Mouse (Mus musculus) midbrain, embryonic 12.5 days (tissue): Measurements from ENCODE around the gene Mogs. TPM values are rescaled to one million over a fixed set of nuclear protein-coding genes. Genes with fewer than 3 reads are reported as not detected.

Source experiments
- ATAC-seq: fragments of 200-750 bp; cut with Nextera tagmentation; 2 replicates; pipeline ENCODE4 v1.8.0; 2017; ENCODE audit warnings: low read depth, moderate TSS enrichment, moderate library complexity; ENCODE audit not compliant: low FRiP score
- H3K27ac ChIP-seq: fragments of 300-500 bp; sonication (generic); replicated peaks from 2 replicates; pipeline ENCODE4 v1.5.1; 2016; ENCODE audit warnings: mild to moderate bottlenecking
- H3K27me3 ChIP-seq: fragments of 300-500 bp; sonication (generic); 2 replicates; pipeline ENCODE4 v1.6.1; 2016; ENCODE audit warnings: mild to moderate bottlenecking
- H3K36me3 ChIP-seq: fragments of 300-500 bp; sonication (generic); 2 replicates; pipeline ENCODE4 v1.6.1; 2016
- H3K4me1 ChIP-seq: fragments of 300-500 bp; sonication (generic); 2 replicates; pipeline ENCODE4 v1.6.1; 2016
- H3K4me2 ChIP-seq: fragments of 300-500 bp; sonication (generic); replicated peaks from 2 replicates; pipeline ENCODE4 v1.6.1; 2016; ENCODE audit warnings: mild to moderate bottlenecking, moderate library complexity
- H3K4me3 ChIP-seq: fragments of 300-500 bp; sonication (generic); 2 replicates; pipeline ENCODE4 v1.5.1; 2016; ENCODE audit warnings: mild to moderate bottlenecking
- H3K9ac ChIP-seq: fragments of 300-500 bp; sonication (generic); replicated peaks from 2 replicates; pipeline ENCODE4 v1.6.1; 2016; ENCODE audit warnings: mild to moderate bottlenecking, moderate library complexity
- H3K9me3 ChIP-seq: fragments of 300-500 bp; sonication (generic); 2 replicates; pipeline ENCODE4 v1.6.1; 2016; ENCODE audit warnings: mild to moderate bottlenecking
- whole genome bisulfite sequencing: fragments of 180-500 bp; shearing (Covaris S2); methylation state at CpG from one replicate; pipeline ENCODE4 v1.1.7; 2016; 5-methylcytosine and 5-hydroxymethylcytosine counted together
- polyA plus RNA-seq: library from polyadenylated mRNA; unstranded; fragments of >200 nt; fragmentation: Nextera tagmentation; extraction: Ambion mirVana; gene quantifications from 2 replicates; pipeline ENCODE4 v1.2.1, GENCODE M21; 2016

Mogs gene
- polyA plus RNA-seq, 1 experiment from 2014 or later: 34.9 TPM

- peak overlapping the region; percentile 70 for H3K9ac ChIP-seq
- peak; percentile 91 for ATAC-seq
- peaks cover 15% of the 10 kb centered on the region for H3K4me1 ChIP-seq
- peak overlapping the region; percentile 94 for H3K4me2 ChIP-seq
- H3K36me3 ChIP-seq: peaks cover 24% of the 10 kb centered on the region
- no peaks in the 10 kb centered on the region for H3K9me3 ChIP-seq
- WGBS: under 1% methylated on average over 46 of the region's 46 CpGs
- H3K27me3 ChIP-seq: peaks cover 58% of the 10 kb centered on the region
- H3K27ac ChIP-seq: peak overlapping the region; percentile 91
- H3K4me3 ChIP-seq: peak overlapping the region; percentile 68
These were observed 36.9 kb upstream of the Mogs start for GRCm38 (mm10) chr6:83078324-83078858.

GRCm38 (mm10) chr6:83080210-83080609 is 35.1 kb upstream of the Mogs start:
- Histone ChIP-seq H3K4me2 (no peak overlapping the region), H3K27me3 (peaks cover 58% of the 10 kb centered on the region)
- 98% methylated on average over 5 of the region's 5 CpGs for WGBS

DNA sequence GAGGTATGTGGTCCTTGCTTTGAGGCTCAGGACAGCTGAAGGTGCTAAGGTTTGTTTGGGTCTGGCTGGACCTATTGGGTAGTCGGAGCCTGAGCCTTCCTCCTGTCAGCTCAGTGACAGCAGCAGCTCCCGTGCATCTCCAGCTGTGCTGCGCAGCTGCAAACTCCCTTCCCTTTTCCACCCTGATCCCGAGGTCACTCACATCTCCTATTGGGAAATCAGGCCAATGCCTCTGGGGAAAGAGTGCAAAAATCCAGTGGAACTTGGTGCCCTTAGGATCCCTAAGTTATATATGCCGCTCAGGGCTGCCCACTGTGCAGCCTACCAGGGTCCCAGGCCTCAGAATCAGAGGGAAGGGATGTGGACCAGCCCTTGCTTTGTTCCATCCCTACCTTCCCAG is 31.8 kb upstream of the Mogs start:
- Histone ChIP-seq H3K4me2 (no peak overlapping the region), H3K9ac (no peak overlapping the region), H3K36me3 (peaks cover 24% of the 10 kb centered on the region), H3K9me3 (no peaks in the 10 kb centered on the region), H3K27me3 (peaks cover 68% of the 10 kb centered on the region), H3K4me1 (peaks cover 17% of the 10 kb centered on the region), H3K4me3 (no peak overlapping the region), H3K27ac (no peak overlapping the region)
- WGBS: 7% methylated on average over 5 of the region's 5 CpGs
- ATAC-seq: no peak

More at GRCm38 (mm10) chr6:83080210-83080609, 35.1 kb upstream of the Mogs start:
- peaks cover 24% of the 10 kb centered on the region for H3K36me3 ChIP-seq
- no peak for ATAC-seq
- no peak overlapping the region for H3K4me3 ChIP-seq
- no peak overlapping the region for H3K27ac ChIP-seq
- peaks cover 17% of the 10 kb centered on the region for H3K4me1 ChIP-seq
- H3K9me3 ChIP-seq: no peaks in the 10 kb centered on the region
- H3K9ac ChIP-seq: no peak overlapping the region

- H3K4me1 ChIP-seq: 0 out of 2 replicates have a peak, but pooled peaks cover 9% of the 10 kb centered on the region
- H3K36me3 ChIP-seq: peaks cover 24% of the 10 kb centered on the region
- no peak overlapping the region for H3K9ac ChIP-seq
- no peak overlapping the region for H3K4me3 ChIP-seq
- no peak for ATAC-seq
- peaks cover 76% of the 10 kb centered on the region for H3K27me3 ChIP-seq
- no peaks in the 10 kb centered on the region for H3K9me3 ChIP-seq
- no peak overlapping the region for H3K27ac ChIP-seq
- no peak overlapping the region for H3K4me2 ChIP-seq
- 6% methylated on average over 6 of the region's 6 CpGs for WGBS
These were observed 30.8 kb upstream of the Mogs start for GRCm38 (mm10) chr6:83084477-83084876.

GRCm38 (mm10) chr6:83086121-83087035 is 28.9 kb upstream of the Mogs start, which contains the start of gene Lbx2:
Lbx2 (plus strand) TSS chr6:83086367.
- Histone ChIP-seq H3K27me3 (peaks cover 93% of the 10 kb centered on the region), H3K27ac (no peak within 1 kb of the TSS), H3K4me1 (0 out of 2 replicates have a peak, but pooled peaks cover 9% of the 10 kb centered on the region), H3K9ac (peak within 1 kb of the TSS; percentile 2; the same call in 1 of the 2 replicates), H3K4me2 (0 out of 2 replicates have a peak within 1 kb of the TSS, but pooled peaks have one; percentile 15), H3K4me3 (peak within 1 kb of the TSS; percentile 17; the same call in 1 of the 2 replicates), H3K9me3 (no peaks in the 10 kb centered on the region), H3K36me3 (peaks cover 9% of the 10 kb centered on the region)
- 1% methylated on average over 35 of the region's 42 CpGs for WGBS
- no peak for ATAC-seq

GRCm38 (mm10) chr6:83087205-83087925 is 27.9 kb upstream of the Mogs start:
- peaks cover 88% of the 10 kb centered on the region for H3K27me3 ChIP-seq
- WGBS: under 1% methylated on average over 47 of the region's 47 CpGs
- H3K4me3 ChIP-seq: peak overlapping the region; percentile 17; the same call in 1 of the 2 replicates
- H3K9ac ChIP-seq: no peak overlapping the region
- H3K4me2 ChIP-seq: peak overlapping the region; percentile 18; the same call in 1 of the 2 replicates
- no peak for ATAC-seq
- 0 out of 2 replicates have a peak, but pooled peaks cover 9% of the 10 kb centered on the region for H3K4me1 ChIP-seq
- H3K9me3 ChIP-seq: no peaks in the 10 kb centered on the region
- no peaks in the 10 kb centered on the region for H3K36me3 ChIP-seq
- H3K27ac ChIP-seq: no peak overlapping the region

- H3K4me2 ChIP-seq: 0 out of 2 replicates have a peak overlapping the region, but pooled peaks have one; percentile 18
- H3K36me3 ChIP-seq: no peaks in the 10 kb centered on the region
- peaks cover 88% of the 10 kb centered on the region for H3K27me3 ChIP-seq
- H3K4me3 ChIP-seq: peak overlapping the region; percentile 17; the same call in 1 of the 2 replicates
- 0 out of 2 replicates have a peak, but pooled peaks cover 9% of the 10 kb centered on the region for H3K4me1 ChIP-seq
- no peak overlapping the region for H3K9ac ChIP-seq
- no peak overlapping the region for H3K27ac ChIP-seq
- H3K9me3 ChIP-seq: no peaks in the 10 kb centered on the region
- WGBS: 5% methylated on average over 9 of the region's 9 CpGs
- ATAC-seq: no peak
These were observed 27.4 kb upstream of the Mogs start for GRCm38 (mm10) chr6:83087926-83088260.

- Histone ChIP-seq H3K27ac (no peak overlapping the region), H3K4me3 (no peak overlapping the region), H3K36me3 (no peaks in the 10 kb centered on the region), H3K9ac (no peak overlapping the region), H3K4me1 (no peaks in the 10 kb centered on the region), H3K27me3 (peaks cover 62% of the 10 kb centered on the region), H3K9me3 (no peaks in the 10 kb centered on the region), H3K4me2 (no peak overlapping the region)
- no peak for ATAC-seq
- 49% methylated on average over 6 of the region's 6 CpGs for WGBS
These were observed 22.7 kb upstream of the Mogs start for GRCm38 (mm10) chr6:83092416-83093127.

DNA sequence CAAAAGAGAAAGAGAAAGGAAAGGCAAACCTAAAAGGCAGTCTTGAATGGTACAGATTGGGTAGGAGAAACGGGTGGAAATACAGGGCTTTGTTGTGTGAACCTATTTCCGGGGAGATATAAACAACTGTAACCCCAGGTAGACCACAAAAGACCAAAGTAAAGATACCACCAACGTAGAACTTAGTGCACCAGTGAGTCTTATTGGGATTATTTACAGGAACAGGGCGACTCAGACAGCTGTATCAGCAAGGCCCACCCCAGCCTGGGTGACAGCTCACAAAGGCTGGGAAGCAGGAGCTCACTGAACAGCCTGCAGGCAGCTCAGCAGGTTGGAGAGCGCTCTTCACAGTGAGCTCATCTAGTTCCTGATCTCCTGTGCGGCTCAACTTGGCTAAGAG is 19.3 kb upstream of the Mogs start:
- peaks cover 44% of the 10 kb centered on the region for H3K27me3 ChIP-seq
- H3K36me3 ChIP-seq: no peaks in the 10 kb centered on the region
- 39% methylated on average over 6 of the region's 6 CpGs for WGBS
- H3K4me2 ChIP-seq: no peak overlapping the region
- no peak overlapping the region for H3K4me3 ChIP-seq
- H3K4me1 ChIP-seq: no peaks in the 10 kb centered on the region
- no peak overlapping the region for H3K9ac ChIP-seq
- no peaks in the 10 kb centered on the region for H3K9me3 ChIP-seq
- H3K27ac ChIP-seq: no peak overlapping the region
- no peak for ATAC-seq

DNA sequence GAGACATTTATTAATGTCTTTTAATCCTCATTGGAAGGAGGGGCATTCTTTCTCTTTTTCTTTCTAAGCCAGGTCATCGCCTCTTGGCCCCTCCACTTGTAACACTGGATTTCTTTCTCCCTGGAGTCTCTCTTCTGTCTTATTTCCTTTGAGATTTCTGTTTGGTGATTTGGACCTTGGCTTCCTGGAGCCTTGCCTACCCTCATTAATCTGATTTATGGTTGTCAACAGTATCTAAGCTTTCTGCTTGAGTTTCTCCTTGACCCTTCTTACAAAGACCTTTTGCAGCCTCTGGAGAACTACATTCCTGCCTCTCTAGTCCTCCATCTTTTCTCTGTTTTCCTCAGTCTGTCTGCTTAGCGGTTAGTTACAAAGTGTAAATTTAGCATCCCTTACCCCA is 16.9 kb upstream of the Mogs start:
- Histone ChIP-seq H3K4me3 (no peak overlapping the region), H3K9me3 (no peaks in the 10 kb centered on the region), H3K27ac (no peak overlapping the region), H3K27me3 (peaks cover 37% of the 10 kb centered on the region), H3K9ac (no peak overlapping the region), H3K4me2 (no peak overlapping the region), H3K36me3 (no peaks in the 10 kb centered on the region), H3K4me1 (peaks cover 13% of the 10 kb centered on the region)
- WGBS: 63% methylated on average over 2 of the region's 2 CpGs
- ATAC-seq: no peak

- Histone ChIP-seq H3K4me2 (peak within 1 kb of the TSS; percentile 100), H3K4me1 (peaks cover 14% of the 10 kb centered on the region), H3K9me3 (no peaks in the 10 kb centered on the region), H3K36me3 (no peaks in the 10 kb centered on the region), H3K27ac (peak within 1 kb of the TSS; percentile 81), H3K4me3 (peak within 1 kb of the TSS; percentile 75), H3K9ac (peak within 1 kb of the TSS; percentile 81), H3K27me3 (peaks cover 24% of the 10 kb centered on the region)
- ATAC-seq: peak; percentile 84
- WGBS: 1% methylated on average over 25 of the region's 25 CpGs
These were observed 14.0 kb upstream of the Mogs start, which contains the start of the genes Ccdc142 and Gm42688 for GRCm38 (mm10) chr6:83101316-83101687. Ccdc142 (plus strand) TSS chr6:83101601. Gm42688 (plus strand) TSS chr6:83101617.
